Comparison of ENCODE assay signal across 11 mouse cellular contexts in genomic region chrX:36587304-36588209, GRCm38 (mm10). TPM values are rescaled to one million over a fixed set of nuclear protein-coding genes. Genes with fewer than 3 reads are reported as not detected.
DNase-seq lines count a peak whose midpoint lies in the region; ATAC-seq and TF ChIP-seq lines count a peak whose summit lies in the region.
"Had no signal": no experiment of that assay in that cellular context is flagged by ENCODE, and none has a peak within 500 bp of the region (broad histone marks: within the 10 kb centered on the region; RNA-seq: fewer than 3 reads in every experiment).

No protein-coding gene starts in this region.

- ATAC-seq in lung, embryonic 14.5 days (ENCODE audit: insufficient read depth): peak; percentile 24; the same call in 1 of the 2 replicates
- ATAC-seq in neural tube, embryonic 15.5 days (ENCODE audit: low FRiP score): peak; percentile 91
- no peak for ATAC-seq in intestine, embryonic 15.5 days

- H3K9me3 ChIP-seq in lung, embryonic 14.5 days (ENCODE audit: low read depth, low read length): no peaks in the 10 kb centered on the region
- no peaks in the 10 kb centered on the region for H3K9me3 ChIP-seq in neural tube, embryonic 15.5 days (replicated peaks)
- H3K9me3 ChIP-seq in intestine, embryonic 15.5 days: no peaks in the 10 kb centered on the region
- H3K9me3 ChIP-seq: embryonic facial prominence, embryonic 12.5 days; heart, embryonic 13.5 days had no signal

- no peak overlapping the region for H3K9ac ChIP-seq in lung, embryonic 14.5 days
- no peak overlapping the region for H3K9ac ChIP-seq in neural tube, embryonic 15.5 days (replicated peaks)
- H3K9ac ChIP-seq in intestine, embryonic 15.5 days: no peak overlapping the region
- H3K9ac ChIP-seq: embryonic facial prominence, embryonic 12.5 days; heart, embryonic 13.5 days had no signal

- no peaks in the 10 kb centered on the region for H3K36me3 ChIP-seq in lung, embryonic 14.5 days (ENCODE audit: insufficient read depth)
- no peaks in the 10 kb centered on the region for H3K36me3 ChIP-seq in neural tube, embryonic 15.5 days
- no peaks in the 10 kb centered on the region for H3K36me3 ChIP-seq in intestine, embryonic 15.5 days
- H3K36me3 ChIP-seq: embryonic facial prominence, embryonic 12.5 days; heart, embryonic 13.5 days had no signal

- no peak for TF ChIP-seq CTCF in lung, embryonic 14.5 days (IDR thresholded peaks at IDR 0.05; ENCODE audit: low read depth)

- H3K4me3 ChIP-seq in lung, embryonic 14.5 days (ENCODE audit: low read depth, low read length): no peak overlapping the region
- no peak overlapping the region for H3K4me3 ChIP-seq in neural tube, embryonic 15.5 days (replicated peaks)
- H3K4me3 ChIP-seq in intestine, embryonic 15.5 days (replicated peaks): no peak overlapping the region
- H3K4me3 ChIP-seq: embryonic facial prominence, embryonic 12.5 days; heart, embryonic 13.5 days had no signal

- no peaks in the 10 kb centered on the region for H3K4me1 ChIP-seq in lung, embryonic 14.5 days (ENCODE audit: insufficient read depth)
- peaks cover 7% of the 10 kb centered on the region; the same call in 1 of the 2 replicates for H3K4me1 ChIP-seq in neural tube, embryonic 15.5 days
- H3K4me1 ChIP-seq in intestine, embryonic 15.5 days (replicated peaks): no peaks in the 10 kb centered on the region
- H3K4me1 ChIP-seq: heart, embryonic 13.5 days had no signal

- H3K4me2 ChIP-seq in lung, embryonic 14.5 days: no peak overlapping the region
- H3K4me2 ChIP-seq in neural tube, embryonic 15.5 days: peak overlapping the region; percentile 13
- no peak overlapping the region for H3K4me2 ChIP-seq in intestine, embryonic 15.5 days (replicated peaks)
- H3K4me2 ChIP-seq: embryonic facial prominence, embryonic 12.5 days; heart, embryonic 13.5 days had no signal

- WGBS in lung, embryonic 14.5 days: 60% methylated on average over 8 of the region's 8 CpGs
- 53% methylated on average over 8 of the region's 8 CpGs for WGBS in neural tube, embryonic 15.5 days
- WGBS in intestine, embryonic 15.5 days: 67% methylated on average over 8 of the region's 8 CpGs

- no peaks in the 10 kb centered on the region for H3K27me3 ChIP-seq in lung, embryonic 14.5 days (ENCODE audit: insufficient read depth, low read length)
- no peaks in the 10 kb centered on the region for H3K27me3 ChIP-seq in neural tube, embryonic 15.5 days (replicated peaks)
- H3K27me3 ChIP-seq in intestine, embryonic 15.5 days (replicated peaks): no peaks in the 10 kb centered on the region
- H3K27me3 ChIP-seq: embryonic facial prominence, embryonic 12.5 days; heart, embryonic 13.5 days had no signal

- H3K27ac ChIP-seq in lung, embryonic 14.5 days (ENCODE audit: low read depth): no peak overlapping the region
- peak overlapping the region; percentile 73 for H3K27ac ChIP-seq in neural tube, embryonic 15.5 days (replicated peaks)
- H3K27ac ChIP-seq in intestine, embryonic 15.5 days: no peak overlapping the region
- H3K27ac ChIP-seq: embryonic facial prominence, embryonic 12.5 days; heart, embryonic 13.5 days had no signal

- DNase-seq in embryo, embryonic 10.5 days (ENCODE audit: low spot score): peak; percentile 13
- DNase-seq in embryo, embryonic 9.5 days (ENCODE audit: extremely low spot score): no peak
- DNase-seq in lung, embryonic 14.5 days: peak; percentile 40
- no peak for DNase-seq in lung, postnatal 14 days
- DNase-seq in layer of hippocampus, adult 9-10 months (ENCODE audit: low spot score): peak; percentile 25
- DNase-seq in gastrocnemius, adult 8-10 months (ENCODE audit: low spot score in 2 of 2): no peak
- DNase-seq: thymus, postnatal 14 days had no signal

RNA-seq across cellular contexts. Expression of gene Pgrmc1, which starts 10.4 kb away (rescaled TPM):
- 219 and 240 TPM in 2 replicates for polyA plus RNA-seq in lung, embryonic 14.5 days (2014; fragmentation: Nextera tagmentation; extraction: Ambion mirVana)
- polyA plus RNA-seq in neural tube, embryonic 15.5 days (2015; fragmentation: Nextera tagmentation; extraction: Ambion mirVana): 497 and 560 TPM in 2 replicates
- 203 and 215 TPM in 2 replicates for polyA plus RNA-seq in intestine, embryonic 15.5 days (2015; fragmentation: Nextera tagmentation; extraction: Ambion mirVana)
- 1 to 10 TPM; 6.0 to 9.2 (median 7.0) TPM for total RNA-seq in gastrocnemius, adult 8-10 months (2022)

RNA-seq across cellular contexts. Expression of gene Akap17b, which starts 57.6 kb away (rescaled TPM):
- polyA plus RNA-seq in lung, embryonic 14.5 days (2014; fragmentation: Nextera tagmentation; extraction: Ambion mirVana): 3.1 TPM in 2 replicates
- polyA plus RNA-seq in neural tube, embryonic 15.5 days (2015; fragmentation: Nextera tagmentation; extraction: Ambion mirVana): 5.9 and 6.1 TPM in 2 replicates
- 2.4 and 2.5 TPM in 2 replicates for polyA plus RNA-seq in intestine, embryonic 15.5 days (2015; fragmentation: Nextera tagmentation; extraction: Ambion mirVana)
- 1 to 10 TPM; 1.5 to 3.0 (median 1.7) TPM for total RNA-seq in gastrocnemius, adult 8-10 months (2022)

Comparison
In these comparisons a context has a peak if more than half of its experiments do, and no peak if none do; other contexts are left out.
1. DNase-seq: peak in embryo, embryonic 10.5 days (single experiment), lung, embryonic 14.5 days (single experiment) and layer of hippocampus, adult 9-10 months (single experiment); none in embryo, embryonic 9.5 days (single experiment), lung, postnatal 14 days (single experiment) and gastrocnemius, adult 8-10 months (0 of 2).